8 mouse cellular contexts compared by ENCODE assay signal in the genomic region with DNA sequence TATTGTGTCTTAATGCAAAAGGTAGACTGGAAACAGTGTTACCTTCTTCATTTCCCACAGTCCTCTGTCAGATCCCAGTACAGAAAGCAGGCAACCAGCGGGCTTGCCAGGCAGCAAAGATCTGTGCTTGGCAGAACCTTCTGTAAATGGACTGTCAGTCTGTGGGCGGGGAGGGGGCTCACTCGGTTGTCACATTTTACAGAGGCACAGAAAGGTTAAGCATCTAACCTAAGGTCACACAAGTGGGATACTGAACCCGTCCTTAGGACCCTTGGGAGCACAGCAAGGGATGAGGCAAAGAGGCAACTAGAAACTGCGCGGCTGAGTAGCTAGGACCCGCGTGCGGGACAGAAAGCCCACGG. TPM values are rescaled to one million over a fixed set of nuclear protein-coding genes. Genes with fewer than 3 reads are reported as not detected.
DNase-seq lines count a peak whose midpoint lies in the region; ATAC-seq lines count a peak whose summit lies in the region.

No protein-coding gene starts in this region.

- H3K4me3 ChIP-seq in kidney, embryonic 15.5 days (replicated peaks) = peak overlapping the region; percentile 81
- H3K4me3 ChIP-seq in forebrain, embryonic 13.5 days = peak overlapping the region; percentile 72
- H3K4me3 ChIP-seq in liver, embryonic 12.5 days = peak overlapping the region; percentile 80
- H3K4me3 ChIP-seq in stomach, embryonic 15.5 days (replicated peaks) = peak overlapping the region; percentile 82

- ATAC-seq in kidney, embryonic 15.5 days (replicated peaks; ENCODE audit: low FRiP score) = no peak; the same call in 1 of the 2 replicates
- ATAC-seq in activated CD4-positive, CD25-positive, alpha-beta regulatory T cell, adult 4 months = peak; percentile 3
- ATAC-seq in forebrain, embryonic 13.5 days = no peak
- ATAC-seq in liver, embryonic 12.5 days = no peak
- peak; percentile 2; the same call in 1 of the 2 replicates for ATAC-seq in stomach, embryonic 15.5 days (ENCODE audit: insufficient read depth, low FRiP score, low read depth)

- WGBS in kidney, embryonic 15.5 days = 3% methylated on average over 10 of the region's 10 CpGs
- WGBS in forebrain, embryonic 13.5 days = 1% methylated on average over 10 of the region's 10 CpGs
- 3% methylated on average over 10 of the region's 10 CpGs for WGBS in liver, embryonic 12.5 days (ENCODE audit: insufficient replicate concordance)
- 2% methylated on average over 10 of the region's 10 CpGs for WGBS in stomach, embryonic 15.5 days

- H3K9ac ChIP-seq in kidney, embryonic 15.5 days = peak overlapping the region; percentile 82
- peak overlapping the region; percentile 99 for H3K9ac ChIP-seq in forebrain, embryonic 13.5 days
- H3K9ac ChIP-seq in liver, embryonic 12.5 days = peak overlapping the region; percentile 84
- peak overlapping the region; percentile 83 for H3K9ac ChIP-seq in stomach, embryonic 15.5 days

- no peaks in the 10 kb centered on the region for H3K9me3 ChIP-seq in kidney, embryonic 15.5 days (replicated peaks)
- H3K9me3 ChIP-seq in forebrain, embryonic 13.5 days (replicated peaks) = no peaks in the 10 kb centered on the region
- no peaks in the 10 kb centered on the region for H3K9me3 ChIP-seq in liver, embryonic 12.5 days (replicated peaks)
- H3K9me3 ChIP-seq in stomach, embryonic 15.5 days = no peaks in the 10 kb centered on the region

- H3K27me3 ChIP-seq in kidney, embryonic 15.5 days = no peaks in the 10 kb centered on the region
- H3K27me3 ChIP-seq in forebrain, embryonic 13.5 days = no peaks in the 10 kb centered on the region
- peaks cover 11% of the 10 kb centered on the region for H3K27me3 ChIP-seq in liver, embryonic 12.5 days (replicated peaks)
- no peaks in the 10 kb centered on the region for H3K27me3 ChIP-seq in stomach, embryonic 15.5 days (replicated peaks)

- H3K4me2 ChIP-seq in kidney, embryonic 15.5 days = peak overlapping the region; percentile 80
- peak overlapping the region; percentile 79 for H3K4me2 ChIP-seq in forebrain, embryonic 13.5 days
- peak overlapping the region; percentile 96 for H3K4me2 ChIP-seq in liver, embryonic 12.5 days
- H3K4me2 ChIP-seq in stomach, embryonic 15.5 days = peak overlapping the region; percentile 87

- peaks cover 70% of the 10 kb centered on the region for H3K4me1 ChIP-seq in kidney, embryonic 15.5 days
- H3K4me1 ChIP-seq in forebrain, embryonic 13.5 days = peaks cover 64% of the 10 kb centered on the region
- peaks cover 62% of the 10 kb centered on the region for H3K4me1 ChIP-seq in liver, embryonic 12.5 days
- H3K4me1 ChIP-seq in stomach, embryonic 15.5 days = peaks cover 55% of the 10 kb centered on the region

- peak overlapping the region; percentile 85 for H3K27ac ChIP-seq in kidney, embryonic 15.5 days
- H3K27ac ChIP-seq in forebrain, embryonic 13.5 days = peak overlapping the region; percentile 83
- peak overlapping the region; percentile 72 for H3K27ac ChIP-seq in liver, embryonic 12.5 days
- H3K27ac ChIP-seq in stomach, embryonic 15.5 days = peak overlapping the region; percentile 77

- no peaks in the 10 kb centered on the region for H3K36me3 ChIP-seq in kidney, embryonic 15.5 days
- no peaks in the 10 kb centered on the region for H3K36me3 ChIP-seq in forebrain, embryonic 13.5 days (ENCODE audit: poor library complexity, severe bottlenecking)
- no peaks in the 10 kb centered on the region for H3K36me3 ChIP-seq in liver, embryonic 12.5 days
- no peaks in the 10 kb centered on the region for H3K36me3 ChIP-seq in stomach, embryonic 15.5 days

- no peak for DNase-seq in kidney, postnatal 14 days
- no peak for DNase-seq in left cerebral cortex, adult 18-20 months (ENCODE audit: low spot score in 2 of 2)
- DNase-seq in layer of hippocampus, postnatal 14 days (ENCODE audit: low spot score in 2 of 2) = no peak

RNA-seq across cellular contexts. Expression of a gene that starts 54.9 kb away (rescaled TPM):
- polyA plus RNA-seq in kidney, embryonic 15.5 days (2015; fragmentation: Nextera tagmentation; extraction: Ambion mirVana) = 305 and 466 TPM in 2 replicates
- not detected for polyA plus RNA-seq in activated CD4-positive, CD25-positive, alpha-beta regulatory T cell, adult 4 months (2017; shearing (Covaris generic))
- 28.1 and 28.4 TPM in 2 replicates for polyA plus RNA-seq in forebrain, embryonic 13.5 days (2015; fragmentation: Nextera tagmentation; extraction: Ambion mirVana)
- 70.5 and 76.1 TPM in 2 replicates for polyA plus RNA-seq in liver, embryonic 12.5 days (2016; fragmentation: Nextera tagmentation; extraction: Ambion mirVana)
- 1,258 and 1,308 TPM in 2 replicates for polyA plus RNA-seq in stomach, embryonic 15.5 days (2015; fragmentation: Nextera tagmentation; extraction: Ambion mirVana)
- total RNA-seq in left cerebral cortex, adult 18-20 months (2021) = 10 to 100 TPM; 13.2 to 15.3 TPM
- 10 to 100 TPM; 22.3 to 24.9 TPM for total RNA-seq in layer of hippocampus, postnatal 14 days (2021)

Comparison
In these comparisons a context has a peak if more than half of its experiments do, and no peak if none do; other contexts are left out.
1. ATAC-seq: peak in activated CD4-positive, CD25-positive, alpha-beta regulatory T cell, adult 4 months (single experiment) and stomach, embryonic 15.5 days (single experiment); none in kidney, embryonic 15.5 days (single experiment), forebrain, embryonic 13.5 days (single experiment) and liver, embryonic 12.5 days (single experiment).
2. RNA of a gene that starts 54.9 kb away (polyA plus RNA-seq): 1,258 to 1,308 TPM in stomach, embryonic 15.5 days, 305 to 466 TPM in kidney, embryonic 15.5 days, 70.5 to 76.1 TPM in liver, embryonic 12.5 days and 28.1 to 28.4 TPM in forebrain, embryonic 13.5 days; not detected in activated CD4-positive, CD25-positive, alpha-beta regulatory T cell, adult 4 months; every median in the first group is over 10 times any median in the second.
3. Peak in every context shown above with its lines, with median percentiles within 50 percentile points of each other: H3K27ac ChIP-seq, H3K4me2 ChIP-seq, H3K4me3 ChIP-seq and H3K9ac ChIP-seq.